Mouse (Mus musculus) thymus, adult 2 months (tissue): Measurements from ENCODE around the gene Fam171a2. TPM values are rescaled to one million over a fixed set of nuclear protein-coding genes. Genes with fewer than 3 reads are reported as not detected.
A peak's percentile ranks its signal among the peaks of the same experiment; 100 is the strongest.

Experiments
- DNase-seq: peaks from one replicate; pipeline ENCODE4 v3.0.0; 2021
- H3K27ac ChIP-seq: fragments of 200-500 bp; 2 replicates; pipeline ENCODE4 v1.5.1; 2012; ENCODE audit warnings: low read length, control low read depth; ENCODE audit not compliant: control insufficient read depth, insufficient read depth
- H3K27me3 ChIP-seq: fragments of 200-500 bp; 2 replicates; pipeline ENCODE4 v1.6.1; 2012; ENCODE audit warnings: mild to moderate bottlenecking, low read length, moderate library complexity, mixed read lengths; ENCODE audit not compliant: control insufficient read depth, insufficient read depth
- H3K36me3 ChIP-seq: fragments of 200-500 bp; 2 replicates; pipeline ENCODE4 v1.6.1; 2012; ENCODE audit warnings: mild to moderate bottlenecking, low read length, moderate library complexity; ENCODE audit not compliant: control insufficient read depth, insufficient read depth
- H3K4me1 ChIP-seq: fragments of 200-500 bp; replicated peaks from 2 replicates; pipeline ENCODE4 v1.6.1; 2012; ENCODE audit warnings: low read length; ENCODE audit not compliant: control insufficient read depth, insufficient read depth
- H3K4me3 ChIP-seq: fragments of 200-500 bp; 2 replicates; pipeline ENCODE4 v1.5.1; 2012; ENCODE audit warnings: mild to moderate bottlenecking, low read length, control low read depth, moderate library complexity; ENCODE audit not compliant: control insufficient read depth, insufficient read depth
- CTCF ChIP-seq: fragments of 200-500 bp; IDR thresholded peaks from 2 replicates; pipeline ENCODE4 v1.5.1; 2012; ENCODE audit warnings: mild to moderate bottlenecking, control low read depth, low read length, moderate library complexity, borderline replicate concordance; ENCODE audit not compliant: control insufficient read depth, poor library complexity, insufficient read depth; ENCODE audit errors: extremely low read depth
- POLR2A ChIP-seq: fragments of 200-500 bp; IDR thresholded peaks from 2 replicates; pipeline ENCODE4 v1.6.1; 2012; ENCODE audit warnings: mild to moderate bottlenecking, low read length, control low read depth, moderate library complexity; ENCODE audit not compliant: control insufficient read depth, poor library complexity, insufficient read depth; ENCODE audit errors: extremely low read depth
- WGBS: fragments of 180-500 bp; shearing (Covaris S2); methylation state at CpG from one replicate; pipeline ENCODE4 v1.1.7; 2018; 5-methylcytosine and 5-hydroxymethylcytosine counted together
- polyA plus RNA-seq: library from polyadenylated mRNA; depleted of rRNA; stranded (reverse); fragments of >200 nt; gene quantifications from 2 replicates; pipeline ENCODE4 v1.2.3, GENCODE M21; 2012

The Fam171a2 gene
- polyA plus RNA-seq, 1 experiment = 2.6 TPM

- Histone ChIP-seq H3K36me3 (no peaks in the 10 kb centered on the region), H3K4me1 (peaks cover 12% of the 10 kb centered on the region), H3K4me3 (no peak overlapping the region), H3K27ac (no peak overlapping the region), H3K27me3 (no peaks in the 10 kb centered on the region)
- no peak for DNase-seq
- 88% methylated on average over 3 of the region's 3 CpGs for whole genome bisulfite sequencing
- TF ChIP-seq POLR2A (no peak), CTCF (no peak)
These were observed 37.6 kb downstream of the Fam171a2 start for GRCm38 (mm10) chr11:102409795-102410330.

- no peaks in the 10 kb centered on the region for H3K27me3 ChIP-seq
- WGBS = 54% methylated on average over 15 of the region's 15 CpGs
- H3K27ac ChIP-seq = no peak overlapping the region
- DNase-seq = no peak
- no peaks in the 10 kb centered on the region for H3K36me3 ChIP-seq
- peak overlapping the region; percentile 60 for H3K4me3 ChIP-seq
- TF ChIP-seq CTCF (no peak), POLR2A (no peak)
- peaks cover 12% of the 10 kb centered on the region for H3K4me1 ChIP-seq
These were observed 38.3 kb downstream of the Fam171a2 start for GRCm38 (mm10) chr11:102408888-102409794.

- H3K36me3 ChIP-seq = no peaks in the 10 kb centered on the region
- H3K4me1 ChIP-seq = peaks cover 12% of the 10 kb centered on the region
- H3K27me3 ChIP-seq = no peaks in the 10 kb centered on the region
- TF ChIP-seq POLR2A (peak; percentile 65; the same call in 1 of the 2 replicates), CTCF (no peak)
- under 1% methylated on average over 32 of the region's 32 CpGs for WGBS
- H3K27ac ChIP-seq = peak overlapping the region; percentile 55
- peak; percentile 92 for DNase-seq
- peak overlapping the region; percentile 60 for H3K4me3 ChIP-seq
These were observed 39.1 kb downstream of the Fam171a2 start for GRCm38 (mm10) chr11:102408344-102408876.

- TF ChIP-seq POLR2A (no peak), CTCF (no peak)
- no peak for DNase-seq
- Histone ChIP-seq H3K36me3 (no peaks in the 10 kb centered on the region), H3K27ac (peak within 1 kb of the TSS; percentile 55), H3K4me1 (peaks cover 12% of the 10 kb centered on the region), H3K4me3 (peak within 1 kb of the TSS; percentile 60), H3K27me3 (no peaks in the 10 kb centered on the region)
- 1% methylated on average over 19 of the region's 19 CpGs for WGBS
These were observed 39.7 kb downstream of the Fam171a2 start, which contains the start of gene Slc25a39 for GRCm38 (mm10) chr11:102407834-102408215. Gene Slc25a39 (minus strand): TSS chr11:102407946.

- TF ChIP-seq POLR2A (0 out of 2 replicates have a peak, but pooled peaks have one; percentile 11), CTCF (peak; percentile 44; the same call in 1 of the 2 replicates)
- Histone ChIP-seq H3K36me3 (no peaks in the 10 kb centered on the region), H3K27me3 (no peaks in the 10 kb centered on the region), H3K27ac (peak overlapping the region; percentile 55), H3K4me3 (peak overlapping the region; percentile 60), H3K4me1 (peaks cover 12% of the 10 kb centered on the region)
- peak; percentile 92 for DNase-seq
- WGBS = under 1% methylated on average over 85 of the region's 85 CpGs
These were observed 40.3 kb downstream of the Fam171a2 start for GRCm38 (mm10) chr11:102406900-102407833.
